Mouse (Mus musculus) midbrain, embryonic 13.5 days (tissue): ENCODE measurements around the gene Nop2. TPM values are rescaled to one million over a fixed set of nuclear protein-coding genes. Genes with fewer than 3 reads are reported as not detected.

Experiments used
- ATAC-seq: fragments of 200-750 bp; cut with Nextera tagmentation; 2 replicates; pipeline ENCODE4 v1.8.0; 2017; ENCODE audit warnings: mild to moderate bottlenecking, moderate TSS enrichment, moderate library complexity
- H3K27ac ChIP-seq: fragments of 300-500 bp; sonication (generic); 2 replicates; pipeline ENCODE4 v1.5.1; 2015; ENCODE audit warnings: inconsistent platforms, mild to moderate bottlenecking, moderate library complexity
- H3K27me3 ChIP-seq: fragments of 300-500 bp; sonication (generic); 2 replicates; pipeline ENCODE4 v1.6.1; 2015; ENCODE audit warnings: mild to moderate bottlenecking, inconsistent platforms
- H3K36me3 ChIP-seq: fragments of 300-500 bp; sonication (generic); 2 replicates; pipeline ENCODE4 v1.6.1; 2015; ENCODE audit warnings: mild to moderate bottlenecking, inconsistent platforms
- H3K4me1 ChIP-seq: fragments of 300-500 bp; sonication (generic); replicated peaks from 2 replicates; pipeline ENCODE4 v1.6.1; 2015; ENCODE audit warnings: inconsistent platforms
- H3K4me2 ChIP-seq: fragments of 300-500 bp; sonication (generic); replicated peaks from 2 replicates; pipeline ENCODE4 v1.6.1; 2015; ENCODE audit warnings: moderate library complexity, mild to moderate bottlenecking, inconsistent platforms
- H3K4me3 ChIP-seq: fragments of 300-500 bp; sonication (generic); replicated peaks from 2 replicates; pipeline ENCODE4 v1.5.1; 2015; ENCODE audit warnings: mild to moderate bottlenecking, inconsistent platforms
- H3K9ac ChIP-seq: fragments of 300-500 bp; sonication (generic); replicated peaks from 2 replicates; pipeline ENCODE4 v1.6.1; 2015; ENCODE audit warnings: mild to moderate bottlenecking, inconsistent platforms
- H3K9me3 ChIP-seq: fragments of 300-500 bp; sonication (generic); 2 replicates; pipeline ENCODE4 v1.6.1; 2016; ENCODE audit warnings: mild to moderate bottlenecking, inconsistent platforms
- WGBS: fragments of 180-500 bp; shearing (Covaris S2); methylation state at CpG from one replicate; pipeline ENCODE4 v1.1.7; 2015; 5-methylcytosine and 5-hydroxymethylcytosine counted together
- polyA plus RNA-seq: library from polyadenylated mRNA; unstranded; fragments of >200 nt; fragmentation: Nextera tagmentation; extraction: Ambion mirVana; gene quantifications from 2 replicates; pipeline ENCODE4 v1.2.1, GENCODE M21; 2015

Nop2 gene
- polyA plus RNA-seq, 1 experiment from 2014 or later: 43.2 TPM

DNA sequence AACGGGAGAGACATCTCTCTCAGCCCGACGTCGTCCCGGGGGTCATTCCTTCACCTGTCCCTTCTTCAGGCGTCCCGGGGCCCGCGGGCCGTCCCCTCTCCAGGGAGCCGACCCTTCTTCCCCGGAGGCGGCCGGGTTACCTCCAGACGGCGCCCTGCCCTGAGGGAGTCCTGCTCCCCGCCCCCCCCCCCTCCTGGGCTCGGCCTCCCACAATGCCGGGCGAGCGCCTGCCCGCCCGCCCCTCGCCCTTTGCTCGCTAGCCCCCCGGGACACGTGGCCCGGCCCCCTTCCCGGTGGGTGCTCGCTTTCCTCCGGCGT, 35.5 kb upstream of the Nop2 start:
- no peak for ATAC-seq

DNA sequence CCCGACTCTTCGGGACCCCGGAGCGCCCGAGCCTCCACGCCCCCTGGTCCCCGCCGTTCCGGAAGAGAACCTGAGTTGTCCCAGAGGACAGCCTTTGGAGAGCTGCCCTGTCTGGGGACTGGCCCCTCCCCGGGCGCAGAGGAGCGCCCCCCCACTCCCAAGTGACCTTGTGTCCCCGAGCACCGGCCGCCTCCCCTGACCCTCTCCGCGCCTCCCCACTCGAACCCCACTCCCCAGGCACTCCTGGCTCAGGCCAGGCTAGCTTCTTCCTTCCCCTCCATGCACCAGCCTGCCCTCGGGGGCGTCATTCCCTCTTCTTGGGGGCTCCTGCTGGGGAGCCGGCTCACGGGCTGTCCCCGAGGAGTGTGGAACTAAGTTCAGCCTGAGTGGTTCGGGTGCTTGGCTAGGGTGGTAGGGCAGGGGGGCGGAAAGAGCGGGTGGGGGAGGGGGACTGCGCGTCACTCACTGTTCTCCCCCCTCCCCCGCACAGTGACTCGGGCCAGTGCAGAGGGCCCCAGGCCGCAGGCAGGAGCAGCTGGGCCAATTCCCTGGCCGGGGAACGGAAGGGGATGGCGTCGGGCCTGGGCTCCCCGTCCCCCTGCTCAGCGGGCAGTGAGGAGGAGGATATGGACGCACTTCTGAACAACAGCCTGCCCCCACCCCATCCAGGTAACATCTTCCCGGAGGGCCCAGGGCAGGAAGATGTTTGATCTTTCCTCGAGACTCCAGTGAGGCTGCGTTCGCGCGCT, 34.9 kb upstream of the Nop2 start:
- Histone ChIP-seq H3K4me1 (peaks cover 40% of the 10 kb centered on the region), H3K36me3 (peaks cover 35% of the 10 kb centered on the region), H3K27me3 (no peaks in the 10 kb centered on the region), H3K27ac (peak overlapping the region; percentile 96), H3K4me3 (peak overlapping the region; percentile 98), H3K9me3 (no peaks in the 10 kb centered on the region), H3K4me2 (peak overlapping the region; percentile 94), H3K9ac (peak overlapping the region; percentile 96)
- WGBS: under 1% methylated on average over 36 of the region's 44 CpGs
- ATAC-seq: peak; percentile 72

More for the DNA sequence above, 35.5 kb upstream of the Nop2 start:
- Histone ChIP-seq H3K36me3 (peaks cover 29% of the 10 kb centered on the region), H3K27me3 (no peaks in the 10 kb centered on the region), H3K4me2 (peak overlapping the region; percentile 94), H3K4me3 (peak overlapping the region; percentile 98), H3K27ac (peak overlapping the region; percentile 96), H3K9me3 (no peaks in the 10 kb centered on the region), H3K4me1 (peaks cover 41% of the 10 kb centered on the region), H3K9ac (peak overlapping the region; percentile 96)
- 2% methylated on average over 26 of the region's 32 CpGs for WGBS

DNA sequence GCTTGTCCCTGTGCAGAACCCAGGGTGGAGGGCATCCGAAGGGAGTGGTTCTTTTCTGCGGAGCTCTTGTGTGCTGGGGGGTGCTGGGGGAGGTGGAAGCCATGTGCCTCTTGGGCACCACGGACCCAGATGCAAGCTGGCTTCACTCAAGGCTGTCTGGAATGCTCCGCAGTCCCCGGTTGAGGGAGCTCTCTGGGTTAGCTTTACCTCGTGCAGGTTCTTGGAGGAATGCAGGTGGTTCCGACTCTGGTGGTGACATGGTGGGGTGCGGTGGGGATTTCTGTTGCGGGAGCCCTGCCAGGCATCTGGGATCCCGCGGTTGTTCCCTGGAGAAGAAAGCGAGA, 34.4 kb upstream of the Nop2 start:
- peaks cover 40% of the 10 kb centered on the region for H3K4me1 ChIP-seq
- peak overlapping the region; percentile 96 for H3K9ac ChIP-seq
- H3K4me3 ChIP-seq: peak overlapping the region; percentile 98
- peak overlapping the region; percentile 96 for H3K27ac ChIP-seq
- H3K36me3 ChIP-seq: peaks cover 40% of the 10 kb centered on the region
- no peaks in the 10 kb centered on the region for H3K27me3 ChIP-seq
- H3K4me2 ChIP-seq: peak overlapping the region; percentile 94
- H3K9me3 ChIP-seq: no peaks in the 10 kb centered on the region
- WGBS: 2% methylated on average over 12 of the region's 12 CpGs
- ATAC-seq: peak; percentile 7

DNA sequence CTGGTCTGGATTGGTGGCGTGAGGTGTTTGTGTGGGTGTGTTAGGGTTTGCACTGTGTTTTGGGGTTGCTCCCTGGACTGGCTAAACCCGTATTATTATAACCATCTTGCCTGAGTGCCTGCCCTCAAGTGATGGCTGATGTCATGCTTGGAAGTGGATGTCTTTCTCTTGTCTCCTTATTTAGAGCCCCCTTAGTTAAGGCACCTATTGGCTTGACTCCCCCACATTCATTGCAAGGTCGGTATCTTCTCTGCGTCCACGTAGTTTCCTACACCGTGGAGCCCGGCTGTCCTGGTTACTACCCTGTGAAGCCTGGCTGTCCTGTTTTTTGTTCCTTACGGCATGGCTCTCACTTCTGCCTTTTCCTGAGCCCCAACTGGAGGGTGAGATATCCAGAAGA, 33.8 kb upstream of the Nop2 start:
- ATAC-seq: no peak
- peak overlapping the region; percentile 98 for H3K4me3 ChIP-seq
- peaks cover 46% of the 10 kb centered on the region for H3K36me3 ChIP-seq
- peak overlapping the region; percentile 94 for H3K4me2 ChIP-seq
- H3K9ac ChIP-seq: peak overlapping the region; percentile 96
- no peaks in the 10 kb centered on the region for H3K9me3 ChIP-seq
- H3K27me3 ChIP-seq: no peaks in the 10 kb centered on the region
- H3K4me1 ChIP-seq: peaks cover 40% of the 10 kb centered on the region
- no peak overlapping the region; the same call in 1 of the 2 replicates for H3K27ac ChIP-seq
- 62% methylated on average over 8 of the region's 8 CpGs for WGBS

DNA sequence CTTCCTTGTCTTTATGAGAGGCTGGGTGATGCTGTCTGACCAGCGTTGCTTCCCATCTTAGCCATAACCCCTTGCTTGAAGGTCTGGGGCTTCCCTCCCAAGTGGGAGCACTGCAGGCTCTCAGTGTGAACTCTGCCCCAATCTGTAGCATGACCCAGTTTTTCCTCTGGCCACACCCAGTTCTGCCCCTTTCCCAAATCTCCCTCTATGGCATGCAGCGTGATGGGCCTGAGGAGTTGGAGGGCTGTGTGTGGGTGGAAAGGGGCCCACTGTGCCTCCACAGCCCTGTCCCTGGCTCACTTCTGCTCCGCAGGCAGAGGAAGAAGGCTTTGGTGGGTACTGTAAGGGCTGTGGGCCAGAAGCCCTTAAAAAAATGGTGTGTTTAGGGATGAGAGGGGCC, 33.2 kb upstream of the Nop2 start:
- 52% methylated on average over 3 of the region's 3 CpGs for WGBS
- Histone ChIP-seq H3K9ac (peak overlapping the region; percentile 96), H3K4me2 (peak overlapping the region; percentile 94), H3K4me3 (peak overlapping the region; percentile 98), H3K9me3 (no peaks in the 10 kb centered on the region), H3K4me1 (peaks cover 40% of the 10 kb centered on the region), H3K27ac (peak overlapping the region; percentile 25; the same call in 1 of the 2 replicates), H3K36me3 (peaks cover 51% of the 10 kb centered on the region), H3K27me3 (no peaks in the 10 kb centered on the region)
- ATAC-seq: no peak

DNA sequence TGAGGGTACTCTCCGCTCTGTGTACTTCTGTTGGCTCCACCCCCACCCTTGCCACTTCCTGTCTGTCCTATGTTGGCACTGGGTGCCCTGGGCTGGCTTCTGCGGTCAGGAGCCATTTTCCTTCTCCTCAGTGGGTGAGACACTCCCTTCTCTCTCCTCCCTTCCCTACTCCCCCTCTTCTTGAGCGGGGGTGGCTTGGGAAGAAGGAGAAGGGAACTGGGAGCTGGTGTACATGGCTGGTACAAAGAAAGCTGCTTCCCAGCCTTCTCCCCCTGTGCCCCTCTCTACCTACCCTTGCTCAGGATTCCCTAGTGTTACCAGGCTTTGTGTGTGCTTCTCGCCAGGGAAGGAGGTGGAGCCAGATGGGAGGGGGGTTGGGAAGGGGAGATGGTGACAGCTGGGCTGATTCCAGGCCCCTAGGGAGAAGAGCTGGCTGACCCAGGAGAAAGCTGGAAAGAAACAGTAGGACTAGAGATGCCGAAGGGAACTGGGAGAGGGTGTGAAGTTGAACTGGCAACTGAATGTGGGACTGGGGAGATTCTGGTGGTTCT, 32.2 kb upstream of the Nop2 start:
- H3K36me3 ChIP-seq: peaks cover 61% of the 10 kb centered on the region
- peak overlapping the region; percentile 78 for H3K27ac ChIP-seq

DNA sequence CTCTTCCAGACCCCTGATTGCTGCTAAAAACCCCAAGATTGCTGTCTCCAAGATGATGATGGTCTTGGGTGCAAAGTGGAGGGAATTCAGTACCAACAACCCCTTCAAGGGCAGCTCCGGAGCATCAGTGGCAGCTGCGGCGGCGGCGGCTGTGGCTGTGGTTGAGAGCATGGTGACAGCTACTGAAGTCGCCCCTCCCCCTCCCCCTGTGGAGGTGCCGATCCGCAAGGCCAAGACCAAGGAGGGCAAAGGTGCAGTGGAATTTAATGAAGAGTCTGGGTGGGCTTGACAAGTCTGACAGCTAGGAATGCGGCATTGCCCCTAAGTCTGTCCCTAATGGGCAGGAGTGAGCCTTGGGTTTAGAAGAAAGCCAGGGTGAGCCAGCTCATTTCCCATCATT, 30.3 kb upstream of the Nop2 start:
- no peak overlapping the region for H3K4me2 ChIP-seq

More for the DNA sequence above, 32.2 kb upstream of the Nop2 start:
- Histone ChIP-seq H3K4me3 (peak overlapping the region; percentile 98), H3K27me3 (no peaks in the 10 kb centered on the region), H3K9ac (peak overlapping the region; percentile 96), H3K9me3 (no peaks in the 10 kb centered on the region), H3K4me1 (peaks cover 40% of the 10 kb centered on the region), H3K4me2 (peak overlapping the region; percentile 94)
- WGBS: 34% methylated on average over 5 of the region's 5 CpGs
- ATAC-seq: no peak

DNA sequence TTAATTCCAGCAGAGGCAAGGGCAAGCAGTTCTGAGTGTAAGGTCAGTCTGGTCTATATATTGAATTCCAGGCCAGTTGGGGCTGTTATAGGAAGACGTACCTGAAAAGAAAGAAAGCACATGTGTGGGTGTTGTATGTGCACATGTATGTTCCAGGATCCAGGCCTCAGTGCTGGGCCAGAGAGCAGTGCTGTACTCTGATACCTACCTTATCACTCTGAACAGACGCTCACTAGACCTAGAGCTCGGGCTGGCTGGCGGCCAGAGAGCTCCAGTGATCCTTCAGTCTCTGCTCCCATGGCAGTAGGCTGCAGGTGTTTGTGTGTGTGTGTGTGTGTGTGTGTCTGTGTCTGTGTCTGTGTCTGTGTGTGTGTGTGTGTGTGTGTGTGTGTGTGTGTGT, 27.5 kb upstream of the Nop2 start:
- Histone ChIP-seq H3K4me1 (peaks cover 15% of the 10 kb centered on the region), H3K36me3 (peaks cover 99% of the 10 kb centered on the region), H3K9ac (no peak overlapping the region), H3K9me3 (no peaks in the 10 kb centered on the region), H3K27ac (no peak overlapping the region), H3K4me3 (no peak overlapping the region), H3K4me2 (no peak overlapping the region), H3K27me3 (no peaks in the 10 kb centered on the region)
- ATAC-seq: no peak
- 92% methylated on average over 4 of the region's 4 CpGs for WGBS

More for the DNA sequence above, 30.3 kb upstream of the Nop2 start:
- Histone ChIP-seq H3K27me3 (no peaks in the 10 kb centered on the region), H3K9me3 (no peaks in the 10 kb centered on the region), H3K36me3 (peaks cover 80% of the 10 kb centered on the region), H3K9ac (no peak overlapping the region), H3K4me1 (peaks cover 34% of the 10 kb centered on the region), H3K27ac (no peak overlapping the region), H3K4me3 (no peak overlapping the region)
- 82% methylated on average over 9 of the region's 9 CpGs for WGBS
- no peak for ATAC-seq

DNA sequence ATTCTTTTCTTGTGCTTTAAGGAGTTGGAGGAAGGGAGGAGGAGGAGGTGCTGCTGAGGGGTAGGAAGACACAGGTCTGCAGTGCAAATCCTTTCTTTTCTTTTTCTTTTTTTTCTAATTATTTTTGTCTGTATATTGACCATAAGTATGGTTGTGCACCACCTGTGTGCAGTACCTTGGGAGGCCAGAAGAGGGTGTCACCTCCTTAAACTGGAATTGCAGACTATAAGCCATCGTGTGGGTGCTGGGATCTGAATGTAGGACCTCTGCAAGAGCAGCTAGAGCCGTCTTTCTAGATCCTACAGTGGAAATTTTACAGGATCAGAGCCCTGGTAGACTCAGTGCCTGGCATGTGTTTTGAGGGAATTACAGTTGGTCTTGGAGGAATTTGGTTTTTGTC, 24.0 kb upstream of the Nop2 start:
- no peaks in the 10 kb centered on the region for H3K9me3 ChIP-seq
- H3K4me3 ChIP-seq: no peak overlapping the region
- H3K27me3 ChIP-seq: no peaks in the 10 kb centered on the region
- WGBS: 95% methylated on average over 2 of the region's 2 CpGs
- H3K4me1 ChIP-seq: no peaks in the 10 kb centered on the region
- H3K4me2 ChIP-seq: no peak overlapping the region
- no peak overlapping the region for H3K27ac ChIP-seq
- ATAC-seq: no peak
- H3K36me3 ChIP-seq: peaks cover 99% of the 10 kb centered on the region
- H3K9ac ChIP-seq: no peak overlapping the region

DNA sequence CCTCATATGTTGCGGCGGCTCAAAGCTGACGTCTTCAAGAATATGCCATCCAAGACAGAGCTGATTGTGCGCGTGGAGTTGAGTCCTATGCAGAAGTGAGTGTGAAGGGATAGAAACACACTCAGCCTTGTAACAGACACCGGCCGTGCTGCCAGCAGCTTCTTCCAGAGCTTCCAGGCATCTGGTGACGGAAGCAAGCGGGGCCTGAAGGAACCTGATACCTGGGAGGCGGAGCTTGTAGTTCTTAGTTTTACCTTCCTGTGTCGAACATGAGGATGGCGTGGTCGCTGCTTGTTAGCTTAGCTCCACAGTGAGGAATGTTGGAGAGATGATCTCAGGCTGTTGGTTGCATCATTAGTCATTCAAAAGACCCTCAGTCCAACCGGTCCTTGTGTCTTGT, 22.3 kb upstream of the Nop2 start:
- H3K27ac ChIP-seq: no peak overlapping the region
- H3K4me2 ChIP-seq: no peak overlapping the region
- H3K27me3 ChIP-seq: no peaks in the 10 kb centered on the region
- no peak overlapping the region for H3K9ac ChIP-seq
- no peaks in the 10 kb centered on the region for H3K9me3 ChIP-seq
- no peaks in the 10 kb centered on the region for H3K4me1 ChIP-seq
- WGBS: 92% methylated on average over 14 of the region's 14 CpGs
- H3K36me3 ChIP-seq: peaks cover 100% of the 10 kb centered on the region
- no peak for ATAC-seq
- no peak overlapping the region for H3K4me3 ChIP-seq

DNA sequence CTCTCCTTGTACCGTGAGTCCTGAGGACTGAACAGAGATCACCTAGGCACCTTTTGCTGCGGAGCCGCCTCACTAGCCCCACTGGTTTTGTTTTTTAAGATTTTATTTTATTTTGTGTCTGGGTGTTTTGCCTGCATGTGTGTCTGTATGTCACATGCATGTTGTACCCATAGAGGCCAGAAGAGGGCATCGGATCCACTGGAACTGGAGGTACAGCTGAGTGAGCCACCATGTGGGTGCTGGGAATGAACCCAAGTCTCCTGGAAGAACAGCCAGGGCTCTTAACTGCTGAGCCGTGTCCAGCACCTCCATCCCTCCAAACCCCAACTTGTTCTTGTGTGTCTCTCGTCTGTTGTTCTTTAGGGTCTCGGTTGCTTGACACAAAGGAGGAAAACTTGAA, 20.8 kb upstream of the Nop2 start:
- no peak for ATAC-seq
- H3K4me1 ChIP-seq: no peaks in the 10 kb centered on the region
- peaks cover 96% of the 10 kb centered on the region for H3K36me3 ChIP-seq
- H3K4me2 ChIP-seq: no peak overlapping the region
- no peak overlapping the region for H3K27ac ChIP-seq
- no peak overlapping the region for H3K9ac ChIP-seq
- H3K9me3 ChIP-seq: no peaks in the 10 kb centered on the region
- WGBS: 91% methylated on average over 7 of the region's 7 CpGs
- H3K27me3 ChIP-seq: no peaks in the 10 kb centered on the region
- no peak overlapping the region for H3K4me3 ChIP-seq

DNA sequence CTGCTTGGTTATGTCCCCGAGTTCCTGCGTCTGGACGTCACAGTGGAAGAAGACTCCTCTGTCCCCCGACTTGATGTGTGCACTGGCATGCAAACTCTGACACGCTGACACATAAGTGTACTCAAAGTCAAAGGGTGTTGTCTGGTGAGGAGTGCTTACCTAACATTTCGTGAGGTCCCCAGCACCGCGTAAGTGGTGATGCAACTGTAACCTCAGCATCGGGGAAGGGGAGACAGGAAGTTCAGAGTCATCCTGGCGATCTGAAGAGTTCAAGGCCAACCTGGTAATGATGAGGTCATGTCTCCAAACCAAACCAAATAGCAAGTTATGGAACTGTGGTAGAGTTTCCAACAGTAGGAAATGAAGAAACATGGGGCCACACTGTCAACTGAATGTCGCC, 19.2 kb upstream of the Nop2 start:
- Histone ChIP-seq H3K27ac (no peak overlapping the region), H3K36me3 (peaks cover 96% of the 10 kb centered on the region), H3K4me3 (no peak overlapping the region), H3K4me2 (no peak overlapping the region), H3K4me1 (no peaks in the 10 kb centered on the region), H3K9ac (no peak overlapping the region), H3K9me3 (no peaks in the 10 kb centered on the region), H3K27me3 (no peaks in the 10 kb centered on the region)
- 95% methylated on average over 11 of the region's 11 CpGs for WGBS
- no peak for ATAC-seq

DNA sequence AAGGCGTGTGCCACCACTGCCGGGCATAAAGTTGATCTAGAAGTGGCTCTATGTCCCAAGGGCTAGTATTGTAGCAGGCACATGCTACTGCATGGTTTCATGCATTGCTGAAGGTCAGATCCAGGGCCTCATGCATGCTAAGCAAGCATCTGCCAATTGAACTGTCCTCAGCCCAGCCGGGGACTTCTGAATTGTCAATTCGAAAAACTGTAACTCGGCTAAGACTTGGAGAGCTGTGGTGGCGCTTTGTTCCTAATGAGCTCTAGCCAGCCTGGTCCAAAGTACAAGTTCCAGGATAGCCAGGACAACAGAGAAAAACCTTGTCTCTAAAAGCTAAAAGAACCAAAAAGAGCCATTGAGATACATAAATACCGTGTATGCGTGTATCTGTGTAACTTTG, 12.3 kb upstream of the Nop2 start:
- Histone ChIP-seq H3K27me3 (no peaks in the 10 kb centered on the region), H3K4me1 (no peaks in the 10 kb centered on the region), H3K4me2 (no peak overlapping the region), H3K36me3 (peaks cover 94% of the 10 kb centered on the region), H3K4me3 (no peak overlapping the region), H3K27ac (no peak overlapping the region), H3K9me3 (no peaks in the 10 kb centered on the region), H3K9ac (no peak overlapping the region)
- ATAC-seq: no peak
- WGBS: 95% methylated on average over 8 of the region's 8 CpGs
